Mouse (Mus musculus) yolk sac, embryonic 10.5 days (tissue): Measurements from ENCODE around the gene Rrad.
"Not testable (repeated sequence)": the region's sequence is repeated elsewhere in the genome, so short reads cannot be mapped to it uniquely, and the experiment has no call there.

Source experiments
- DNase-seq: peaks from one replicate; pipeline ENCODE4 v3.0.0-alpha.2; 2017; ENCODE audit warnings: low spot score

Rrad gene

DNA sequence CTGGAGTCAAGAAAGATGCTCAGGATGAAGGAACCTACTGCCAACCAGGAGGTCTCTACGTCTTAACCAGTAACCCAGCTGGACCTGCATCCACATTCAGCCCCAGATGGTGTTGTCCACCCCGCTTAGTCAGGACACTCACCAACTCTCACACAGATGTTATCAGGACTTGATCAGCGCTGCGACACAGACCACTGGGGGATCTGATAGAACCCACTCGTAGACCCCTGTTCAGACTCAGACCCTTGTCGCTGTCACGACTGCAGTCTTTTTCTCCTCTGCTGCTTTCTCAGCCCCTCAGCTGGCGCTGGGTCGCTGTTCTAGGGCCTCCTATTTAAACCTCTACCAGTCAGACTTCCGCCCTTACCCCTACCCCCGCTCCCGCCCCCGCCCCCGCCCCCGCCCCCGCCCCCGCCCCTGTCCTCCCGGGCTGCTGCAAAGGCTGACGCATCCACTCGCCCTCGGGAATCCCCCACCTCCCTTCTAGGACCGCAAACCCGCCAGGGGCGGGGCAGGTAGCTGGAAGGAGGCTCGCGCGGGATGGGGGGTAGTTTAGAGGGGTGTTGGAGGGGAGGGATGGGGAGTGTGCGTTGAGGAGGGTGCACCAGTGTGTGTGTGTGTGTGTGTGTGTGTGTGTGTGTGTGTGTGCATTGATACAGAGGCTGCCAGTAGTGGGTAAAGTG is at the start of gene Rrad:
Rrad (minus strand) TSS at position 347 of the 683 bp plus-strand sequence.
- DNase-seq, result peak; percentile 65

DNA sequence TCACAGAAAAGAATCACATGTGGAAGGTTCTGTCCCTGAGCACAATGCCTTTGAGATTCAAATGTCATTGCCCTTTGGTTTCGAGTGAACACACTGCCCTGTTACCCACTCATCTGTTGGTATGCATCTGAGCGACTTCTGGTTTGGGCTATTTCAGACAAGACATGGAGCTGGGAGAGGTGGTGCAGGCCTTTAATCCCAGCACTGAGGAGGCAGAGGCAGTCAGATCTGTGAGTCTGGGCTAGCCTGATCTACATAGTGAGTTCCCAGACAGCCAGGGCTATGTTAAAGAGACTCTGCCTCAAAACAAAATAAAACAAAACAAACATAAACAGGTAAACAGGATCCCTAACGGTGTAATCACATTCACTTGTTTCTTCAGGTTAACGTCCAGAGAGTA is 24.5 kb upstream of the Rrad start:
- DNase-seq, result no peak

DNA sequence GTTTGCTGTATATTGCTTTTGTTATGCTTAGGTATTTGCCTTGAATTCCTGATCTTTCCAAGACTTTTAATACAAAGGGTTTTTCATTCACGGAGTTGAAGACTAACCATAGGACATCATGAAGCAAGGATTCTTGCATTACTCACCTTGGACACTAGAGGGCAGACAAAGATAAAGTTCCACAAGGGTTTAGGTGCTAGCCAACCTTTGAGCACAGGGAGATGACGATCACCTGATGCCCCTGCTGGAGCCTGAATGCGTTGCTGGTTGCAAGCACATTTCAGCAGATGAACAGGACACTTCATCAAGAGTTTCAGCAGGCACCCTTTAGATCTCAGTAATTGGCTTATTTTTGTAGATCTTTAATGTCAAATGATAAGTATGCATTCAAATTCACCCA is 23.9 kb upstream of the Rrad start:
- DNase-seq, result peak; percentile 70

DNA sequence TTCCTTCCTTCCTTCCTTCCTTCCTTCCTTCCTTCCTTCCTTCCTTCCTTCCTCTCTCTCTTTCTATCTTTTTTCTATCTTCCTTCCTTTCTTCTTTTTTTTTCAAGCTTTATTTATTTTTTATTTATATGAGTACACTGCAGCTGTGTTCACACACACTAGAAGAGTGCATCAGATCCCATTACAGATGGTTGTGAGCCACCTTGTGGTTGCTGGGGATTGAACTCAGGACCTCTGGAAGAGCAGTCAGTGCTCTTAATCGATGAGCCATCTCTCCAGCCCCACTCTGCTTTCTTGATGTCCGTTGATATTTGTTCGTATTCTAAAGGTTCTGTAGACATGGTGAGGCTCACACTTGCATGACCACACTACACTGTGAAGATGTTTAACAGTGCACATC is 13.1 kb upstream of the Rrad start:
- DNase-seq, result not testable (repeated sequence)

DNA sequence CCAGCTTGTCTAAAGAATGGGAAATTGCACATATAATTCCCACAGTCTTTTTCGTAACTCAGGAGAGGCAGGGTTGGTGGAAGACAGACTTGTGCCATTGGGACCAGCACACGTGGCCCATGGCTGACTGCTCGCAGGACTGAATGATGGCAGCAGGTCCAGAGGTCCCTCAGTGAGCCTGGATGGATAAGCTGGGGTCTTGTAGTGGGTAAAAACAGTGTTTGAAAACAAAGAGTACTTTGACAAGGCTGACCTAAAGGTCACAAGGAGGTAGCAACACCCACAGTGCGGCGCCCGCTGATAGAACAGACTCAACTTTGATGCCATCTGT is 11.2 kb upstream of the Rrad start:
- no peak for DNase-seq

DNA sequence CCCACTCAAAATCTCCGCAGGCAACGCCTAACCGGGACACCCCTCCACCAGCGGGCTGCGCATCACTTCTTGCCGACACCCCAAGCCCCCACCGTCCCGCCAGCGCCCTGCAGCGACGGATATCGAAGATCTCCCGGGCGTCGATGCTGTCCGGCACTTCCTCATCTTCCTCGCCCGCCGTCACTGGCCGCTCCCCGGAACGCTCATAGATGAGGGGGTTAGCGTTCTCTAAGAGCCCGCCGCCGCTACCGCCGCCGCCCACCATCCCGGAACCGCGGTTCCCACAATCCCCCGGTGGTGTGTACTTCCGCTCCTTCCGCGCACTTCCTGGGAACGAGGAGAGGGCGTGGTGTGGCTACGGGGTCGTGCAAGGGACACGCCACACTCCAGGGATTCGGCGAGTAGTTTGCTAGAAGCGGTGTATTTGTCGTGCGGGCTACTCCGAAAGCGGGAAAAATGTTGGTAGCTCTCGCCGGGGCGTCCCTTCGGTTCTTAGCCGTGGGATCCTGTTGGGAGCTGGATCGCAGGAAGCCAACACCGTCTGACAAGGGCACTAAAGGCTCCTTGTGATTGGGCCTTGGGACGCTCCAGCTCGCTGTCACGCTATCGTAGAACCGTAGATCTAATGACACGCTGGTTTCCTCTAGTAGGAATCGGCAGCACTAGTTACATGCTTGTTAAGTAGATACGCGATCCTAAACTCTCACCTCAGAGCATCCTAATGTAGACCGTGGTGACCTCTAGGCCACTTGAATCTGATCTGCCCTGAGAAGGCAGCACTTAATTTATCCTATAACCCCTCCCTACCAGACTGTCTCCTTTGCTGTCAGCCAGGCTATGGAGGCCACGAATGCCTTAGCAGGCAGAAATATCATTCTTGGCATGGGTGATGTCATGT is 10.5 kb upstream of the Rrad start, which contains the start of gene Ciao2b:
Ciao2b (minus strand) TSS at position 540 of the 898 bp plus-strand sequence.
- DNase-seq, result peak; percentile 90

DNA sequence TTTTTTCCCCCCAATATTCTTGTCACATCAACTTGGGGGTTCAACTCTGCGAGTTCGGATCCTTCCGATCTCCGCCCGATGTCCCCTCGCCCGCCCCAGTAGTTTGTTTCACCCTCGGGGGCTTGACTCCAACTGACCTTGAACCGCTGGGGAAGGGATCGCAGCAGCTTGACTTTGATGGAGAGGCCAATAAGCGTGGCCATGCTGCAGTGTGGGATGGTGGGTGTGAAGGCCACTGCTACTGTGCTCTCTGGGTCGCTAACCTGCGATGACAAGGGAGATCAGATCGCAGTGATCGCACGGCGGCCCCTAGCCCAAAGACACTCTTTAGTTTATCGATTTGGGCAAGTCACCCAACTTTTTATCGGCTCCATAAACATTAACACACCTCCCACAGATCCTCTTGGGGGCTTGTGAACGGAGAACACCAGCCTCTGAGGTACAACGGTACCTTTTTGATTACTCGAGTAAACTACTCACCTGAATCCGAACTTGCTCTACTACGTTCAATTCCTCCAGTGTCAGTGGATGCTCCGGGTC is 9.8 kb upstream of the Rrad start:
- no peak for DNase-seq

DNA sequence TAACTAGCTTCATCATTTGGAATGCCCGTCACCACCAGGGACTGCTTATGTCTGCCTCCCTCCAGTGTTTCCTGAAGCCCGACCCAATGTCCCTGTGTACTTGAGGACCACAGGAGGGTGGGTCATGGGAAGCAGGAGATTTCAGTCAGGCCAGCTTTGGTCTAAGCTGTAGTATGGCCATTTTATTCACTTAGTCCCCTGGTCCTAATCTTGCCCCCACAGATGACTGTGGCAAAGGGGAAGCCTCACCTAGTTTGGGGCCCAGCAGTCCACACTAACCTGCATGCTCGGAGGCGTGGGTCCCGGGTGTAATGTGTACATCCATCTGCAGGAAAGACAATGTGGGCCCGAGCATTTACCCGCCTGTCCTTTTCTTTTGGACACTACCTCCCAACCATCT is 9.1 kb upstream of the Rrad start:
- no peak for DNase-seq

DNA sequence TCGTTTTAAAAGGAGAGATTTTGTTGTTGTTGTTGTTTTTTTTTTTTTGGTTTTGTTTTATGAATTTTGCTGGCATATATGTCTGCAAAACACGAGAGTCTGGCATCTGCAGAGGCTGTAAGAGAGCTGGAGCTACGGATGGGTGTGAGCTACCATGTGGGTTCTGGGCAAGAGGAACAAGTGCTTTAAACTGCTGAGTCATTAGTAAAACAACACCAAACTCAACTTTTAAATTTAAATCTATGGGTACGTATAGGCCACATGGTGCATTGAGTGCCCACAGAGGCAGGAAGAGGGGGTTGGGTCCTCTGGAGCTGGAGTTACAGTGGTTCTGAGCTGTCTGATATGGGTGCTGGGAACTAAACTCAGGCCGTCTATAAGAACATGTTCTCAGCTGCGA is 6.9 kb upstream of the Rrad start:
- no peak for DNase-seq

DNA sequence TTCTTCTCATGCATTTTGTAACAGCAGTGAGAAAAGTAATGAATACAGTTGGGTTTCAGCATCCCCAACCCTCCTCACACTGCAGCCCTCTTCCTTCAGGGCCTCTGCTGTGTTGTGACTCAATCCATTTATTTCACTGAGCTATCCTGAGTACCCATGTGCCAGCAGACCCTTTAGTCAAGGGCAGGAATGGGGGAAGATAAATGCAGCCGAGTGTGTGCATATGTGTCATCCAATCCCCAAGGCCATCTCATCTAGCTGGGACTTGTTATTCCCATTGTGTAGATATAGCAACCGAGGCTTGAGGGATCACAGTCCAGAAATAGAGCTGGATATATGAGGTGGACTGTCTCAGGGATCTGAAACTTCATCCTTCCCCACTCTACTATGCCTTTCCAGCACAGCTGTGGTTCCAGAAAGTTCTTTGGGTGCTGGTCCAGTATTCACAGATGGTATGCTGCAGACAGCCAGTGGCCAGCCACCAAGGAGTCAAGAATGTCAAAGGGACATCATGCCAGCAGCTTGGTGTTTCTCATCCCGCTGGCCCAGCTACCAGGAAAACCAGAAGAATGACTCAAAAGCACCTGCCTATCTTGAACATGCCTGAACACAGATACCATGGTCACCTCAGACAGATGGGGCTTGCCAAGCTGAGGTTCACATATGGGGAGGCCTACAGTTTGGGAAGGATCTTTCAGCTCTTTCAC is 4.0 kb upstream of the Rrad start:
- no peak for DNase-seq

DNA sequence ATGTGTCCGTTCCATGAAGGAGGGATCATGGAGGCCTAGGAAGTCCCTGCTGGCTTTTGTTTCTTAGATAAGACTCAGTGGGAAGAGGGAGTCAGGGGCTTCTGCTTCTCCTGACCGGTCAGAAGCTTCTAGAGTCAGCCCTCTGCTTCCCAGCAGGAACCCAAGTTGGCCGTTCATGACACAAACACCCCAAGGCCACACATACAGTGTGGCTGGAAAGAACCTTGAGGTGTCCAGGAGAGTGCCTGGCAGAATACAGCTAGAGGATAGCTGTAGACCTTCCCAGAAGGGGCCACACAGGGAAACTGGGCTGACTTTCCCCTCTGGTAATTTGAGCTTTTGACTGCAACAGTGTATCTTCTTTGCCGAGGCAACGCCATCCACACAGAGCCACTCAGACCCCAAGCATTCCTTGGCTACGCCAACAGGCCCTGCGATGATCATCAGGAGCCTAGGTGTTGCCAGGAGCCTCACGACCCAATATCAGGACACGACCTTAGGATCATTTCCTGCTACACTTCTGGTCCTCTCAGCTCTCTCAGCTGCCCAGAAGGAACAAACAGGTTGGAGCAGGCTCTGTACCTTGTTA is 2.1 kb upstream of the Rrad start:
- DNase-seq, result no peak

DNA sequence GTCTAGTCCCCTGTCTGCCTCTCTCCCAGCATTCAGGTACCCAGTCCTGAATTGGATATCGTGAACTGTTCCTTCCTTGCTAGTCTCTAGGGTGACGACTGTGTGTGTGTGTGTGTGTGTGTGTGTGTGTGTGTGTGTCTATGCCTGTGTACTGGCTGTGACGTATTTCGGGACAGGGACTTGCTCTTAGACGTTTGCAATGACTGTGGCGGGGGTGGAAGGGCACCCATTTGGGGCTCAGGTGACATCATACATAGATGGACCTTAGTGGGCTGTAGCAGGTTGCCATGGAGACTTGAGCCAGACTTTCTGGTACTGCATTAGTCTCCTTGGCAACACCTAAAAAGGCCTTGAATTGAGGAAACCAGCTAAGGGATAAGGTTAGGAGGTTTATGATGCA is 1.4 kb upstream of the Rrad start:
- no peak for DNase-seq

DNA sequence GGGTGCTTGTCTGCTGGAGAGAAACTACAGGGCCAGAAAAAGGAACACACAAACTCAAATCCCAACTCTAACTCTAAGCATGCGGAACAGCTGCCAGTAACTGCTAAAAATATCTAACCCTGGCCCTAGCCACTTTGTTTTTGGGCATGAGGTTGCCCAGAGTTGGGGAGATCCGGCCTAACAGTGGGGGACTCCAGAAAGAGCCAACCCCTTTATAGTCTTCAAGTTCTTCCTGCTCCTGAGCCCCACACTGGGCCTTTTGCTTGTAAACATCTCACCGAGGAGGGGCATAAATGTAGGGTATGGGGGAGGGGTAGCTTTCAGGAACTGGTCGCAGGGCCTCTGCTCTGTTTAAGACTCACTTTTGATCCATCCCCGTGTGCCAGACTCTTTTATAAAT is 848 bp upstream of the Rrad start:
- no peak for DNase-seq

DNA sequence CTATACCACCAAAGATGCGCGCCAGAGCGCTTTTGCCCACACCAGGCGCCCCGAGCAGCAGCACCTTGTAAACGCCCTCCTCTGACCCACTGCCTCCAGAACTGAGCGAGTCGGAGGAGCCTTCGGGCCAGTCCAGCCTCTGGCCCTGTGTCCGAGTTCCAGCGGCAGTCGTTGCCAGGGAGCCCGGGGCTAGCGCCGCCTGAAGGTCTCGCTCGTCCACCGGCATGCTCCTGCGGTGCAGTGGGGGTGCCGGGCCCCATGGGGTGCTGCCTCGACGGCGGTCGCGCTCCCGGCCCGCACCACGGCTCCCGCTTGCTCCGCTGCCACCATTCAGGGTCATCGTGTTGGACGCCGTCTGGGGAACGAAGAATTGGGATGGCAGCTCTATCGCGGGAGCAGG is 553 bp downstream of the Rrad start:
- no peak for DNase-seq

DNA sequence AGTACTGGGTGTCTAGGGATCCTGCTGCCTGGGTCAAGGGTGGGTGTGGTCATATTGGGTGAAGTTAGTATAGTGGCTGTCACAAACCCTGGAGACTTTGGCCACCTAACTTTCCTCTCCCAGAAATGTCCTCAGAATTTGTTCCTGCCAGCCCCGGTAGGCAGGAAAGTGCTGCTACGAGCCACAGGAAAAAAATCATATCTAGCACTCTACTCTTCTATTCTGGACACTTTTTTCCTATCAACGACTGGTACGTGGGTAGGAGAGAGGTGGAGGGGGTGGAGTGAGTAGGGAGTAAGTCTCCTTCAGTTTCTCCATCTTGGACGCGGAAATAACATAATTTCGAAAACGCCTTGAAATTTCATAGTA is 1.0 kb downstream of the Rrad start:
- DNase-seq, result no peak

DNA sequence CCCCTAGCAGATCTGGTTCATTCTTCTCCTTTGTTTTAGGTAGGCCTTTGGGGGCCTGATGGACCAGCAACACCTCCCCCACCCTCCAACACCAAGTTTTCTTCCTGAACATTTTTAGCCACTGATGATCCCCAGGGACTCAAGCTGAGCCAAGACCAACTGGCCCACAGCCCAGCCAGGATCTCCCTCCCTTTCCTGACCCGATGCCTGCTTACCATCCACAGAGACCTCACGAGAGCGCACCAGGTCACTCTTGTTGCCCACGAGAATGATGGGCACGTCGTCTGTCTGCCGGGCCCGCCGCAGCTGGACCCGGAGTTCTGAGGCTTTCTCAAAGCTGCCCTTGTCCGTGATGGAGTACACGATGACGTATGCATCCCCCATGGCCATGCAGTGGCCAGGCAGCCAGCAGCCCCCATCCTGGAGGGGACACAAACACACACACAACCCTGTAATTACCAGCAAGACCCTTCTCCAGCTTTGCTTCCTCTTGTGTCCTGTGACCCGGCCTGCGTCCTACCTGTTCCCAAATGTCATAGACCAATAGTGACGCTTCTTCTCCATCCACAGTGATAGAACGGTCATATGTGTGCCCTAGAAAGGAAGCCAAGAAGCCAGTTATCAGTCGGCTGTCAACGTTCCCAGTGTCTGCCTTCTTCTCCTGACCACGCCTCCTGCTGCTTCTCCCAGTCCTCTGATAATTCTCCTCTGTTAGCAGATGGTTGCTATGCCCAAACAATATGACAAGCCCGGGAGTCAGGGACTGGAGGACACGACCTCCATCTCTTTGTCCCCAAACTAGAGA is 1.6 kb downstream of the Rrad start:
- no peak for DNase-seq

DNA sequence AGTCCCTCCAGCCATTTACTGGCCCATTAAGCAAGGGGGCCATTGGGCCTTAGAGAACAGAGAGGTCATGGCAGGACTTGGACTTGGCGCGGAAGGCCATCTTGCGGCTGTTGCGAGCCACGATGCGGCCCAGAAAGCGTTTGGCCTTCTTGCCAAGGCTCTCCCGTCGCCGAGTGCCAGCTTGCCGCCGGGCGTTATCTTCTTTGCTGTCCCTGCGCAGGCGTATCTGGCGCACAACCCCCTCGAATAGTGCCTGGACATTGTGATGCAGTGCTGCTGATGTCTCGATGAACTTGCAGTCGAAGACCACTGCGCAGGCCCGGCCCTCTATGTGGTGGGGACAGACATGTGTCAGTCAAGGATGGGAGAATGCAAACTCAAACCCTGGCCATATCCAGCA is 2.7 kb downstream of the Rrad start:
- no peak for DNase-seq

DNA sequence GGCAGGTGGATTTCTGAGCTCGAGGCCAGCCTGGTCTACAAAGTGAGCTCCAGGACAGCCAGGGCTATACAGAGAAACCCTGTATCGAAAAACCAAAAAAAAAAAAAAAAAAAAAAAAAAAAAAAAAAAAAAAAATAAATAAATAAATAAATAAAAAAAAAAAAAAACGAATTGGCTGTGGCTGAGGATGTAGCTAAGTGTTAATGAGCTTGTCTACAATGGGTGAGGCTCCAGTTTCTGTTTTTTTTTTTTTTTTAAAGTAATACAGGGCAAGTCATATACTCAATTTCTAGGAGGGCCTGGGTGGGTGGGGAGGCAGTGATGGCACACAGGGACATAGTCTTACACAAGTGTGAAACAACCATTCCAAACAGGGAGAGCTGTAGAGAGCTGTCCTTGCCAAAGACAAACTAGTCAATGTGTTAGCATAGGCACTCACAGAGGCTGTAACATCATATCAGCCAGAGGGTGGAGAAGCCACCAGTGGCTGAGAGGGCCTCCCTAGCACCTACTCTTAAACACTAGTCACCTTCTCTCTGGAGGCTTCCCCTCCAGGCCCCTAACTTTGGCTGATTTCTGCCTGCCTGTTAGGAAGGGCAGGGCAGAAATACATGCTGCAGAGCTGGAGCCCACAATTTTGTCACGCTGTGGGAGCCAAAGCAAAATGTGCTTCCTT is 3.9 kb downstream of the Rrad start:
- DNase-seq, result no peak

DNA sequence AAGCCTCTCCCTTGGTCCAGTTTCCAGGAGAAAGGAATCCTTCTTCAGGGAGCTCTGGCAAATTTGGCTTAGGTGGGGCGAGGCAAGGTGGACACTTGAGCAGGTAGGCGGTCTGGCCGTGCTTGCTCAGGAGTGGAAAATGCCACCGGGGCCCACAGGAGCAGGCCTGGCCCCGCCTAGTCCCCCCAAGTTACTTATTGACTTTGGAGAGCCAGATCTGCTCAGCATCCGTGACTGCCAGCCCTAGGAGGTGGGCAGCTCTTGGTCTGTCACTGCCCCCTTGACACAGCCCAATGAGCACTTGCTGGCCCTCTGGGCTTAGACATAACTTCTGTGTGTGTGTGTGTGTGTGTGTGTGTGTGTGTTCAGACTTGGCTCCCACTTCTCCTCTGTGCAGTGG is 7.0 kb downstream of the Rrad start, which contains the start of gene Cdh16:
Cdh16 (minus strand) TSS at position 236 of the 400 bp plus-strand sequence.
- no peak for DNase-seq

DNA sequence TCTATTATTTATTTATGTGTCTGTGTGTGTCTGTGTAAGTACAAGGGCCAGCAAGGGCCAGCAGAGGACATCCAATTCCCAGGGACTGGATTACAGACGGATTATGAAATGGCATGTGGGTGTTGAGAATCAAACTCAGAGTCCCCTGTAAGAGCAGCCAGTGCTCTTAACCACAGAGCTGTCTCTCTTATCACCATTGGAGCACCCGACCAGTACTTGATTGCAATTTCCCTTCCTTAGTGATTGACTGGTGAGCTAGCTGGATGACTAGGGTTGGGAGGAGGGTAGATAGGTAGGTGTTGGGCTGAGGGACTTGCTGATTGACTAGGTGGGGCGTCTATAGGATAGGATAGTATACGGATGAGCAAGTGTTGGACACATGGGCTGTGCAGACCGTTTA is 10.4 kb downstream of the Rrad start:
- DNase-seq, result no peak

DNA sequence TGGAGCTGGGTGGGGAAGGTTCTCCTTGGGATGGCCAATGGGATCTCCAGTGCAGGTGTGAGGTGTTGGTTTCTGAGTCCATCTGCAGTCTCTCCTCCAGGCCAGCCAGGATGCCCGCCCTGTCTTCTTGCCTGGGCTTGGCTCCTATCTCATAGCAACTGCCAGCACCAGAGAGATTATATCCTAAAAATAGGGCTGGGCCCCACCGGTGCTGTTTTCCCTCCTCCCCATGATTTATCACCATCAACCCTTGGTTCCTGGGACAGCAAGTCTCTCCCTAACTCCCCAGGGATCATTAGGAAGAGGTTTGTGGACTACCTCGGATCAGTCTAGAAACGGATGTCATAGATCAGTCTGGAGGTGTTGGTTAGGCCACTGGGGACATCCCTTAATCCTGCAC is 18.0 kb downstream of the Rrad start:
- no peak for DNase-seq
